Mouse (Mus musculus): ENCODE data around the gene Mobp. TPM values are rescaled to one million over a fixed set of nuclear protein-coding genes. Genes with fewer than 3 reads are reported as not detected.

Gene Mobp
- polyA plus RNA-seq, 1 experiment from 2014 or later, result not detected

DNA sequence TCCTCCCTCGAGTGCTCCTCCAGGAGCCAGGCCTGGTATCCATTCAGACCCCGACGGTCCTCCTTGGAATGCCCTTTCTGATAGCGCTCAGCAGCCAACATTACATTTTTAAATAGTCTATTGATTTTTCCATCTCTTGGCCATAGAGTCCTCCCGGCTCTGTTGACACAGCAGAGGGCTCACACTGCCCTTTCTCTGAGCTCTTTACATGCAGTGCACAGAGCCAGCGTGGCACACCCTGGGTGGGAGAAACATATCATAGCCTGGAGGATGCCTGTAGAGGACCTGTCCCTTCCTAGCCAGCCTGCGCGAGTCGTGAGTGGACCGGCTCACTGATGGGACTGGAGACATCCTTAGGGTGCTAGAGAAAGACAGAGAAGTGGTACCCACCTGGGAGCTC is 54.4 kb downstream of the Mobp start:
- no peak for DNase-seq (ENCODE audit: low read depth, low spot score)
- CTCF ChIA-PET, result interaction anchor here (3.1 kb wide), 1 partner anchor 12 kb away, joined by 16 read pairs; no protein-coding TSS in a partner anchor
- peaks cover 26% of the 10 kb centered on the region for H3K27me3 ChIP-seq
- in situ Hi-C loops (cut with MboI; ENCODE audit: low pct_unique_long_range_greater_than_20kb), result no loop called here
- POLR2A ChIA-PET, result no interaction called here
- no peak for TF ChIP-seq CTCF (IDR thresholded peaks at IDR 0.05)
- ATAC-seq, result no peak

GRCm38 (mm10) chr9:120206897-120207296 is 57.4 kb downstream of the Mobp start:
- ATAC-seq, result no peak
- CTCF ChIA-PET, result no interaction called here

GRCm38 (mm10) chr9:120210068-120210467 is 60.6 kb downstream of the Mobp start:
- in situ Hi-C loops (cut with MboI; ENCODE audit: low pct_unique_long_range_greater_than_20kb), result loop anchor here (5.0 kb wide), 2 partner anchors 77 to 167 kb away; no protein-coding TSS in a partner anchor
- ChIA-PET CTCF (no interaction called here), POLR2A (no interaction called here)
- peaks cover 11% of the 10 kb centered on the region for H3K27me3 ChIP-seq
- DNase-seq (ENCODE audit: low read depth, low spot score) (no peak), ATAC-seq (no peak)
- TF ChIP-seq CTCF (IDR thresholded peaks at IDR 0.05), result peak; percentile 69

More at GRCm38 (mm10) chr9:120206897-120207296, 57.4 kb downstream of the Mobp start:
- TF ChIP-seq CTCF (IDR thresholded peaks at IDR 0.05), result no peak
- no peak for DNase-seq (ENCODE audit: low read depth, low spot score)
- in situ Hi-C loops (cut with MboI; ENCODE audit: low pct_unique_long_range_greater_than_20kb), result no loop called here
- H3K27me3 ChIP-seq, result peaks cover 16% of the 10 kb centered on the region
- POLR2A ChIA-PET, result no interaction called here

GRCm38 (mm10) chr9:120210865-120211264 is 61.4 kb downstream of the Mobp start:
- DNase-seq (ENCODE audit: low read depth, low spot score), result no peak
- in situ Hi-C loops (cut with MboI; ENCODE audit: low pct_unique_long_range_greater_than_20kb), result loop anchor here (5.0 kb wide), 2 partner anchors 76 to 166 kb away; no protein-coding TSS in a partner anchor
- no peak for TF ChIP-seq CTCF (IDR thresholded peaks at IDR 0.05)
- no peak for ATAC-seq
- H3K27me3 ChIP-seq, result peaks cover 15% of the 10 kb centered on the region
- ChIA-PET POLR2A (no interaction called here), CTCF (no interaction called here)

DNA sequence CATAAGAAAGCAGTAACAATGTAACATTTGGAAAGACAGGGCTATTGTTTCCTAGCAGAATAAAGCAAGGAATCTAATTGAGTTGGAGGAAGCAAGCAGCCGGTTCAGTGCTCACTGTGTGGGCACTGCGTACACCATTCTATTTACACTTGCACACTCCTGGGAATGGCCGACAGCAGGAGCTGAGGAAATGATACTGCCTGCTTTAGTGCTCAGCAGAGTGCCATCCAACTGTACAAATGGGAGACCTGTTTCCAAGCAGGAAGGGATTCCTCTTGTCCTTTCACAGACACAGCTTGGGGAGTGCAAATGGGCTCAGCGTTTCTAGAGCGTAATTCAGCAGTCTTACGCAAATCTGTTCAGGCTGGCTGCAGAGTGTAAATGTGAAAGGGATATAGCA is 63.4 kb downstream of the Mobp start:
- ATAC-seq, result no peak
- POLR2A ChIA-PET, result no interaction called here

GRCm38 (mm10) chr9:120214978-120215495 is 65.5 kb downstream of the Mobp start:
- ATAC-seq, result no peak
- no peak for DNase-seq (ENCODE audit: low read depth, low spot score)
- H3K27me3 ChIP-seq, result peaks cover 7% of the 10 kb centered on the region
- CTCF ChIA-PET, result no interaction called here
- TF ChIP-seq CTCF (IDR thresholded peaks at IDR 0.05), result no peak
- in situ Hi-C loops (cut with MboI; ENCODE audit: low pct_unique_long_range_greater_than_20kb), result loop anchor here (5.0 kb wide), 2 partner anchors 72 to 162 kb away; no protein-coding TSS in a partner anchor
- POLR2A ChIA-PET, result no interaction called here

More for the DNA sequence above, 63.4 kb downstream of the Mobp start:
- no peak for TF ChIP-seq CTCF (IDR thresholded peaks at IDR 0.05)
- H3K27me3 ChIP-seq, result peaks cover 7% of the 10 kb centered on the region
- no peak for DNase-seq (ENCODE audit: low read depth, low spot score)
- CTCF ChIA-PET, result interaction anchor here (1.2 kb wide), 1 partner anchor 10 kb away, joined by 3 read pairs; no protein-coding TSS in a partner anchor
- in situ Hi-C loops (cut with MboI; ENCODE audit: low pct_unique_long_range_greater_than_20kb), result loop anchor here (5.0 kb wide), 2 partner anchors 74 to 164 kb away; no protein-coding TSS in a partner anchor

DNA sequence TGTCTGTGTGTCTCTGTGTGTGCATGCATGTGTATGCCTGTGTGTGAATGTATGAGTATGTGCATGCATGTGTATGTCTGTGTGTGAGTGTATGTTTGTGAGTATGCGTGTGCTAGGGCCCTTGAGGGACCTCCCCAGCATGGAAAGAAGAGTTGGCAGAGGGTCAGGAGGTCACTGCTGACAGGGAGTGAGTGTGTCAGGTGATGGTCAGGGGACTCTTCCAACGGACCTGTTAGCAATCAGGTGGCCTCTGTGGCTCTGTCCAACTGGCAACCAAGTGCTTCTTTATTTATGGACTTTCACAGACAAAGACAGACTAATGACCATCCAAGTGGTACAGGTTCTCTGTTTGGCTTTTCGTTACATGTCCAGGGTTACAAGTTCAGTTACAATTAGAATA is 69.9 kb downstream of the Mobp start:
- no peak for TF ChIP-seq CTCF (IDR thresholded peaks at IDR 0.05)
- no peak for ATAC-seq
- ChIA-PET CTCF (no interaction called here), POLR2A (no interaction called here)
- peaks cover 12% of the 10 kb centered on the region for H3K27me3 ChIP-seq
- in situ Hi-C loops (cut with MboI; ENCODE audit: low pct_unique_long_range_greater_than_20kb), result no loop called here
- DNase-seq (ENCODE audit: low read depth, low spot score), result no peak

Other genes with a start within 250 kb of the Mobp start
- gene Gorasp1, start 212.1 kb upstream of the Mobp start, polyA plus RNA-seq (2021), result 24.1 TPM
- 0.64 TPM for gene Ttc21a, start 212.1 kb upstream of the Mobp start, polyA plus RNA-seq (2021)
- gene Csrnp1, start 165.0 kb upstream of the Mobp start, polyA plus RNA-seq (2021), result 18.8 TPM
- 0.04 TPM for gene Xirp1, start 126.1 kb upstream of the Mobp start, polyA plus RNA-seq (2021)
- not detected for gene Cx3cr1, start 79.8 kb upstream of the Mobp start, polyA plus RNA-seq (2021)
- not detected for gene Ccr8, start 57.6 kb upstream of the Mobp start, polyA plus RNA-seq (2021)
- 27.3 TPM for gene Slc25a38, start 39.3 kb upstream of the Mobp start, polyA plus RNA-seq (2021)
- 1,746 TPM for gene Rpsa, start 22.0 kb upstream of the Mobp start, polyA plus RNA-seq (2021)
- gene Myrip, start 151.8 kb downstream of the Mobp start, polyA plus RNA-seq (2021), result 2.1 TPM